Mouse (Mus musculus): ENCODE measurements around the gene Rere. TPM values are rescaled to one million over a fixed set of nuclear protein-coding genes. Genes with fewer than 3 reads are reported as not detected.
A peak's percentile ranks its signal among the peaks of the same experiment; 100 is the strongest.
"Not testable (repeated sequence)": the region's sequence is repeated elsewhere in the genome, so short reads cannot be mapped to it uniquely, and the experiment has no call there.

Gene Rere
- total RNA-seq, 1 experiment: 21.7 TPM

- DNase-seq (ENCODE audit: low read depth, low spot score): no peak
- Histone ChIP-seq H3K36me3 (ENCODE audit: control insufficient read depth, insufficient read depth, low read length, poor library complexity, severe bottlenecking) (no peaks in the 10 kb centered on the region), H3K9ac (ENCODE audit: insufficient read depth, low read depth, low read length, poor library complexity, severe bottlenecking) (no peak overlapping the region), H3K4me3 (ENCODE audit: insufficient read depth in 1 of 2, low read depth in 1 of 2, low read length in 2 of 2, poor library complexity in 1 of 2, severe bottlenecking in 1 of 2) (no peak overlapping the region), H3K9me3 (ENCODE audit: control insufficient read depth, insufficient read depth, low read depth, low read length) (no peaks in the 10 kb centered on the region), H3K4me1 (ENCODE audit: control insufficient read depth in 2 of 2, insufficient read depth in 2 of 2, low read length in 2 of 2, poor library complexity in 1 of 2) (peaks cover 6 to 7% of the 10 kb centered on the region in 2 experiments; a peak in 3 of 4 replicates), H3K27ac (ENCODE audit: insufficient read depth, low read depth, low read length, poor library complexity, severe bottlenecking) (no peak overlapping the region)
- in situ Hi-C loops (cut with MboI; ENCODE audit: low sequenced_read_pairs in 2 of 2, unreplicated experiment in 2 of 2): no loop called here
- no peak for TF ChIP-seq HCFC1 (IDR thresholded peaks at IDR 0.05; ENCODE audit: borderline replicate concordance, insufficient read depth, low read length)
These were observed 5.5 kb downstream of the Rere start for GRCm38 (mm10) chr4:150286980-150287379.

- H3K9ac ChIP-seq (ENCODE audit: insufficient read depth, low read depth, low read length, poor library complexity, severe bottlenecking); DNase-seq (ENCODE audit: low read depth, low spot score); in situ Hi-C loops (cut with MboI; ENCODE audit: low sequenced_read_pairs in 2 of 2, unreplicated experiment in 2 of 2); H3K4me1 ChIP-seq (ENCODE audit: control insufficient read depth in 2 of 2, insufficient read depth in 2 of 2, low read length in 2 of 2, poor library complexity in 1 of 2); H3K4me3 ChIP-seq (ENCODE audit: insufficient read depth in 1 of 2, low read depth in 1 of 2, low read length in 2 of 2, poor library complexity in 1 of 2, severe bottlenecking in 1 of 2); H3K36me3 ChIP-seq (ENCODE audit: control insufficient read depth, insufficient read depth, low read length, poor library complexity, severe bottlenecking); H3K9me3 ChIP-seq (ENCODE audit: control insufficient read depth, insufficient read depth, low read depth, low read length); H3K27ac ChIP-seq (ENCODE audit: insufficient read depth, low read depth, low read length, poor library complexity, severe bottlenecking): not testable (repeated sequence)
These were observed 6.0 kb downstream of the Rere start for GRCm38 (mm10) chr4:150287463-150287862.

- no peak overlapping the region for H3K9ac ChIP-seq (ENCODE audit: insufficient read depth, low read depth, low read length, poor library complexity, severe bottlenecking)
- no peak for DNase-seq (ENCODE audit: low read depth, low spot score)
- H3K36me3 ChIP-seq (ENCODE audit: control insufficient read depth, insufficient read depth, low read length, poor library complexity, severe bottlenecking): no peaks in the 10 kb centered on the region
- no peak overlapping the region for H3K4me3 ChIP-seq (ENCODE audit: insufficient read depth in 1 of 2, low read depth in 1 of 2, low read length in 2 of 2, poor library complexity in 1 of 2, severe bottlenecking in 1 of 2)
- TF ChIP-seq CHD2 (IDR thresholded peaks at IDR 0.05; ENCODE audit: low read depth, low read length) (no peak), ZNF384 (IDR thresholded peaks at IDR 0.05; ENCODE audit: low read depth, low read length) (0 out of 2 replicates have a peak, but pooled peaks have one; percentile 14)
- peaks cover 0 to 2% of the 10 kb centered on the region in 2 experiments; a peak in 2 of 4 replicates for H3K4me1 ChIP-seq (ENCODE audit: control insufficient read depth in 2 of 2, insufficient read depth in 2 of 2, low read length in 2 of 2, poor library complexity in 1 of 2)
- no peak overlapping the region for H3K27ac ChIP-seq (ENCODE audit: insufficient read depth, low read depth, low read length, poor library complexity, severe bottlenecking)
- H3K9me3 ChIP-seq (ENCODE audit: control insufficient read depth, insufficient read depth, low read depth, low read length): no peaks in the 10 kb centered on the region
- in situ Hi-C loops (cut with MboI; ENCODE audit: low sequenced_read_pairs in 2 of 2, unreplicated experiment in 2 of 2): no loop called here
These were observed 10.5 kb downstream of the Rere start for GRCm38 (mm10) chr4:150291900-150292299.

- Histone ChIP-seq H3K9me3 (ENCODE audit: control insufficient read depth, insufficient read depth, low read depth, low read length) (no peaks in the 10 kb centered on the region), H3K36me3 (ENCODE audit: control insufficient read depth, insufficient read depth, low read length, poor library complexity, severe bottlenecking) (no peaks in the 10 kb centered on the region), H3K27ac (ENCODE audit: insufficient read depth, low read depth, low read length, poor library complexity, severe bottlenecking) (no peak overlapping the region), H3K4me1 (ENCODE audit: control insufficient read depth in 2 of 2, insufficient read depth in 2 of 2, low read length in 2 of 2, poor library complexity in 1 of 2) (peaks cover 0 to 2% of the 10 kb centered on the region in 2 experiments; a peak in 2 of 4 replicates), H3K4me3 (ENCODE audit: insufficient read depth in 1 of 2, low read depth in 1 of 2, low read length in 2 of 2, poor library complexity in 1 of 2, severe bottlenecking in 1 of 2) (no peak overlapping the region), H3K9ac (ENCODE audit: insufficient read depth, low read depth, low read length, poor library complexity, severe bottlenecking) (no peak overlapping the region)
- in situ Hi-C loops (cut with MboI; ENCODE audit: low sequenced_read_pairs in 2 of 2, unreplicated experiment in 2 of 2): no loop called here
- no peak for DNase-seq (ENCODE audit: low read depth, low spot score)
- TF ChIP-seq HCFC1 (IDR thresholded peaks at IDR 0.05; ENCODE audit: borderline replicate concordance, insufficient read depth, low read length) (no peak), ZNF384 (IDR thresholded peaks at IDR 0.05; ENCODE audit: low read depth, low read length) (no peak)
These were observed 13.4 kb downstream of the Rere start for GRCm38 (mm10) chr4:150294870-150295269.

GRCm38 (mm10) chr4:150295966-150296365, 14.5 kb downstream of the Rere start:
- Histone ChIP-seq H3K4me3 (ENCODE audit: insufficient read depth in 1 of 2, low read depth in 1 of 2, low read length in 2 of 2, poor library complexity in 1 of 2, severe bottlenecking in 1 of 2) (no peak overlapping the region), H3K27ac (ENCODE audit: insufficient read depth, low read depth, low read length, poor library complexity, severe bottlenecking) (no peak overlapping the region), H3K36me3 (ENCODE audit: control insufficient read depth, insufficient read depth, low read length, poor library complexity, severe bottlenecking) (no peaks in the 10 kb centered on the region), H3K9ac (ENCODE audit: insufficient read depth, low read depth, low read length, poor library complexity, severe bottlenecking) (no peak overlapping the region), H3K4me1 (ENCODE audit: control insufficient read depth in 2 of 2, insufficient read depth in 2 of 2, low read length in 2 of 2, poor library complexity in 1 of 2) (peaks cover 0 to 2% of the 10 kb centered on the region in 2 experiments; a peak in 2 of 4 replicates), H3K9me3 (ENCODE audit: control insufficient read depth, insufficient read depth, low read depth, low read length) (no peaks in the 10 kb centered on the region)
- no peak for TF ChIP-seq ZC3H11A (IDR thresholded peaks at IDR 0.05; ENCODE audit: borderline replicate concordance, low read depth, low read length)
- TF ChIP-seq CHD2 (IDR thresholded peaks at IDR 0.05; ENCODE audit: low read depth, low read length): no peak
- no peak for TF ChIP-seq ZNF384 (IDR thresholded peaks at IDR 0.05; ENCODE audit: low read depth, low read length)
- TF ChIP-seq HCFC1 (IDR thresholded peaks at IDR 0.05; ENCODE audit: borderline replicate concordance, insufficient read depth, low read length): no peak
- TF ChIP-seq MAFK (IDR thresholded peaks at IDR 0.05; ENCODE audit: insufficient read depth, low read depth, low read length): no peak
- peak; percentile 22 for DNase-seq (ENCODE audit: low read depth, low spot score)
- in situ Hi-C loops (cut with MboI; ENCODE audit: low sequenced_read_pairs in 2 of 2, unreplicated experiment in 2 of 2): no loop called here
